Mouse (Mus musculus) urinary bladder, postnatal 36 days (tissue): Measurements from ENCODE around the gene Gm8660.
"Not testable (repeated sequence)": the region's sequence is repeated elsewhere in the genome, so short reads cannot be mapped to it uniquely, and the experiment has no call there.

Experiments
- DNase-seq, 2 experiments: peaks; one replicate each; pipeline ENCODE4 v3.0.0; 2022; ENCODE audit warnings: low spot score in 2 of 2, mixed read lengths in 1 of 2

Gene Gm8660

GRCm38 (mm10) chr7:22370939-22371338 is at the start of gene Gm8660:
Gene Gm8660, minus strand, starts transcription at chr7:22371039.
- not testable (repeated sequence) for DNase-seq

DNA sequence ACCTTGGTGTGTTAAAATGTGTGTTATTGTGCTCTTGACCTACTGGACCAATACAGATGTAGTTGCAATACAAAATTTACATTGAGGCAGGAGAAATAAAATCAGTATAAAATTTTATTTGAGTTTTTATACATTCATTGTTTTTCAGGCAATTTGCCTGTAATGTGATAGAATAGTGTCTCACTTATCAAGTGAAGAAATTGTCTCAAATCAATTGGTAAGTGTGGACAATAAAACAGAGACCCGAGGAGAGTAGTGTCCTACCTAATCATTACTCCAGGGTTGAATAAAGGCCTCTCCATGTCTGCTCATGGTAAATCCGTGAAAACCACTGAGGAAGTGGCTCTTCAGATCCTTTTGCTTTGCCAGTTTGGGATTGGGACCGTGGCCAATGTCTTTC is 42.4 kb upstream of the Gm8660 start, which contains the start of gene Vmn1r148:
Gene Vmn1r148 (plus strand): TSS at position 301 of the 400 bp plus-strand sequence.
- not testable (repeated sequence) for DNase-seq

GRCm38 (mm10) chr7:22329617-22330016 is 41.2 kb downstream of the Gm8660 start, which contains the start of gene Gm4187:
Gene Gm4187, minus strand, starts transcription at chr7:22329717.
- not testable (repeated sequence) for DNase-seq
